Mouse (Mus musculus) thymus, postnatal 14 days (tissue): ENCODE results near the gene Kprp.
"Not testable (repeated sequence)": the region's sequence is repeated elsewhere in the genome, so short reads cannot be mapped to it uniquely, and the experiment has no call there.

Experiments
- DNase-seq: peaks from one replicate; pipeline ENCODE4 v3.0.0; 2021

Gene Kprp

GRCm38 (mm10) chr3:92827108-92827507 lies at the start of gene Kprp:
Gene Kprp (minus strand): TSS chr3:92827247.
- DNase-seq = no peak

GRCm38 (mm10) chr3:92874180-92874579 lies 47.1 kb upstream of the Kprp start:
- no peak for DNase-seq

GRCm38 (mm10) chr3:92870116-92870515 lies 43.1 kb upstream of the Kprp start, which contains the start of gene 2310050C09Rik:
Gene 2310050C09Rik (minus strand): TSS chr3:92870216.
- no peak for DNase-seq

- DNase-seq = no peak
These were observed 24.1 kb upstream of the Kprp start, which contains the start of gene Lce1l for GRCm38 (mm10) chr3:92851186-92851585. Gene Lce1l (minus strand): TSS chr3:92851286.

- no peak for DNase-seq
These were observed 1.2 kb downstream of the Kprp start for GRCm38 (mm10) chr3:92825808-92826207.

GRCm38 (mm10) chr3:92816036-92816435 lies 11.0 kb downstream of the Kprp start:
- DNase-seq = not testable (repeated sequence)

GRCm38 (mm10) chr3:92815581-92815980 lies 11.5 kb downstream of the Kprp start:
- no peak for DNase-seq

GRCm38 (mm10) chr3:92807791-92808190 lies 19.3 kb downstream of the Kprp start, which contains the start of gene Lce1k:
Gene Lce1k (minus strand): TSS chr3:92807891.
- no peak for DNase-seq

- no peak for DNase-seq
These were observed 36.6 kb downstream of the Kprp start, which contains the start of gene Lce1j for GRCm38 (mm10) chr3:92790414-92790813. Gene Lce1j (minus strand): TSS chr3:92790514.

- DNase-seq = no peak
These were observed 48.2 kb downstream of the Kprp start, which contains the start of gene Lce1i for GRCm38 (mm10) chr3:92778799-92779198. Gene Lce1i (minus strand): TSS chr3:92778899.
